Mouse (Mus musculus): ENCODE results near the gene Mpped2. TPM values are rescaled to one million over a fixed set of nuclear protein-coding genes. Genes with fewer than 3 reads are reported as not detected.

Mpped2 gene
- total and polyA plus RNA-seq, 3 experiments, result 0.04 to 0.10 TPM; not detected in 1

DNA sequence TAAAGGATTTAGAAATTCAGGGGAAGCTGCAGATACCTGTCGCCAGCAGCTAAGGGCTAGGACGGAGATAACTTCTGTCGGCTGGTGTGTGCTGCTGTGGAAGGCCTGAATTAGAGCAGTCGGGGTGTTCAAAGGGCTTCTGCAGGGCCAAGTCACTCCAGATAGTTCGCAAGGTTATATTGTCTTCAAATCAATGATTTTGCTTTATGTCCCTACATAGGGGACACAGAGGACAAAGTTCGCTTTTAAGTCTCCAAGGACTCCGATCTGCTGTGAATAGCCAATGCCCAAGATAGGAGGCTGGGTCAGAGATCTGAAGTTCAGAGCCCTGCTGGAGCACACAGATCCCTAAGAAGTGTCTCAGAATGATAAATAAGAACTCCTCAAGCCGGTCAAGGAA, 190.3 kb downstream of the Mpped2 start:
- Histone ChIP-seq H3K79me2 (ENCODE audit: control insufficient read depth, insufficient read depth, low read length, poor library complexity) (no peaks in the 10 kb centered on the region), H3K27ac (ENCODE audit: control insufficient read depth, low read depth, low read length) (no peak overlapping the region), H3K9me3 (replicated peaks; ENCODE audit: insufficient read depth, low read length) (no peaks in the 10 kb centered on the region), H3K27me3 (ENCODE audit: control insufficient read depth in 1 of 2, insufficient read depth in 2 of 2, low read length in 2 of 2) (no peaks in the 10 kb centered on the region), H3K4me1 (ENCODE audit: control insufficient read depth in 1 of 2, insufficient read depth in 2 of 2, low read length in 2 of 2) (no peaks in the 10 kb centered on the region), H3K9ac (ENCODE audit: control insufficient read depth, low read depth, low read length, poor library complexity, severe bottlenecking) (no peak overlapping the region), H3K4me3 (ENCODE audit: control insufficient read depth in 1 of 2, insufficient read depth in 1 of 2, low read depth in 2 of 2, low read length in 2 of 2) (no peak overlapping the region), H3K36me3 (ENCODE audit: control insufficient read depth in 1 of 2, insufficient read depth in 2 of 2, low read length in 2 of 2) (no peaks in the 10 kb centered on the region)
- no peak for DNase-seq (ENCODE audit: low read depth, low spot score)
- TF ChIP-seq MXI1 (IDR thresholded peaks at IDR 0.05; ENCODE audit: low read depth, low read length), result no peak
- TF ChIP-seq CHD1 (IDR thresholded peaks at IDR 0.05; ENCODE audit: low read depth, low read length), result no peak
- TF ChIP-seq TBP (IDR thresholded peaks at IDR 0.05; ENCODE audit: low read depth, low read length), result no peak

DNA sequence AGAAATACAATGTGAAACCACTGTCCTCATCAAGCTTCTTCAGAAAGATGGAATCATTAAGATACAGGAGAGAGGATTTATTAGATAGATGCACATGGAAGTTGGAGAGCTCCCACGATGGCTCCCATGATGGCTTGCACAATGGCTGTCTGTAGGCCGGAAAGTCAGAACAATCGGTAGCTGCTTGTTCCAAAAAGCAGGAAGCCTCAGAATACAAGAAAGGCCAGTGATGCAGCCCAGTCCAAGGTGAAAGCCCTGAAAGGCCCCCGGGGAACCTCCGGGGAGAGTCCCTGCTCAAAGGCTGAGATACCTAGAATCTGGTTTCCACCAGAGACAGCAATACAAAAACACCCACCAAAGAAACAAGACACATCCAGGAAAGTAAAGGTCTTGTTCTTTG, 195.1 kb downstream of the Mpped2 start:
- Histone ChIP-seq H3K9ac (ENCODE audit: control insufficient read depth, low read depth, low read length, poor library complexity, severe bottlenecking) (no peak overlapping the region), H3K4me3 (ENCODE audit: control insufficient read depth in 1 of 2, insufficient read depth in 1 of 2, low read depth in 2 of 2, low read length in 2 of 2) (no peak overlapping the region), H3K27ac (ENCODE audit: control insufficient read depth, low read depth, low read length) (no peak overlapping the region), H3K27me3 (ENCODE audit: control insufficient read depth in 1 of 2, insufficient read depth in 2 of 2, low read length in 2 of 2) (no peaks in the 10 kb centered on the region), H3K36me3 (ENCODE audit: control insufficient read depth in 1 of 2, insufficient read depth in 2 of 2, low read length in 2 of 2) (no peaks in the 10 kb centered on the region), H3K4me1 (ENCODE audit: control insufficient read depth in 1 of 2, insufficient read depth in 2 of 2, low read length in 2 of 2) (no peaks in the 10 kb centered on the region), H3K79me2 (ENCODE audit: control insufficient read depth, insufficient read depth, low read length, poor library complexity) (no peaks in the 10 kb centered on the region), H3K9me3 (replicated peaks; ENCODE audit: insufficient read depth, low read length) (no peaks in the 10 kb centered on the region)
- no peak for DNase-seq (ENCODE audit: low read depth, low spot score)
- TF ChIP-seq GABPA (IDR thresholded peaks at IDR 0.05; ENCODE audit: low read depth, low read length) (no peak), MAZ (IDR thresholded peaks at IDR 0.05; ENCODE audit: low read depth, low read length) (no peak), POLR2AphosphoS2 (IDR thresholded peaks at IDR 0.05; ENCODE audit: low read length) (no peak), ETS1 (IDR thresholded peaks at IDR 0.05; ENCODE audit: low read depth, low read length) (no peak), EP300 (IDR thresholded peaks at IDR 0.05; ENCODE audit: low read depth in 1 of 2, low read length in 2 of 2) (no peak), JUND (IDR thresholded peaks at IDR 0.05; ENCODE audit: low read depth, low read length) (no peak), MAX (IDR thresholded peaks at IDR 0.05; ENCODE audit: low read length) (no peak), E2F4 (IDR thresholded peaks at IDR 0.05; ENCODE audit: borderline replicate concordance, low read depth, low read length) (no peak), SMC3 (IDR thresholded peaks at IDR 0.05; ENCODE audit: low read depth, low read length) (no peak), HCFC1 (IDR thresholded peaks at IDR 0.05; ENCODE audit: low read depth, low read length) (no peak), USF2 (IDR thresholded peaks at IDR 0.05; ENCODE audit: borderline replicate concordance in 1 of 2, insufficient read depth in 1 of 2, low read depth in 1 of 2, low read length in 2 of 2) (no peak)

DNA sequence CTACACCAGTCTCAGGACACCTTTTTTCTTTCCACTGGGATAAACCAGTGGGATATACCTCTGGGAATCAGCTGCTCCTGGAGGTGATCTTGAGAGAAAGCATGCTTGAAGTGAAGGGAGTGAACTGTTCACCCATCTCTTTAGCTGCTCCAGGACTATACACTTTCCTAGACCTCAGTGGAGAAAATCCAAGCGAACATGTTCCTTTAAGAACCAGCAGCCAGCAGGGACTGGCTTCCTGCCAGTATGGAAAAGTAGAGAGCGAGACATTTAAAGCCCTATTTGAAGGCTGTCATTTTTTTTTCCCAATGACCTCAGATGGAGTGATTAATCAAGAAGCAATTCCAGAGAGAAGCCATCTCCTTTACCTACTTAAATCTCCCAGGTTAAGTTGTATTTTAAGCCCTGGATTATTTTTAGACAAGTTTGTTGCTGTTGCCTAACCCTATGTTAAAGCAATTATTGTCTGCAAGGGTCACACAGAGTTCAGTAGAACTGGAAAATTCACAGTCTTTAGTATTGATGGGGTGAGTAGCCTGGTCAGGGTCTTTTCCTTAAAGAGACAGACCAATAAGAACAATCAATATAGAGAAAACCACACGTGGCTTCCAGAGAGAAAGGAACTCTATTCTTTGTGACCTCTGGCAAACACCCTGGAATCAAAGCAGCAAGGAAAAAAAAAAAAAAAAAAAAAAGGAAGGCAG, 196.4 kb downstream of the Mpped2 start:
- Histone ChIP-seq H3K4me3 (ENCODE audit: control insufficient read depth in 1 of 2, insufficient read depth in 1 of 2, low read depth in 2 of 2, low read length in 2 of 2) (no peak overlapping the region), H3K9me3 (replicated peaks; ENCODE audit: insufficient read depth, low read length) (no peaks in the 10 kb centered on the region), H3K36me3 (ENCODE audit: control insufficient read depth in 1 of 2, insufficient read depth in 2 of 2, low read length in 2 of 2) (no peaks in the 10 kb centered on the region)
- TF ChIP-seq MAX (IDR thresholded peaks at IDR 0.05; ENCODE audit: low read length) (no peak), MYC (IDR thresholded peaks at IDR 0.05; ENCODE audit: low read depth, low read length) (no peak), NRF1 (IDR thresholded peaks at IDR 0.05; ENCODE audit: insufficient read depth, low read depth, low read length, poor library complexity, severe bottlenecking) (no peak), MEF2A (IDR thresholded peaks at IDR 0.05; ENCODE audit: extremely low read depth, insufficient replicate concordance, low read depth, low read length, poor library complexity, severe bottlenecking) (no peak), MXI1 (IDR thresholded peaks at IDR 0.05; ENCODE audit: low read depth, low read length) (no peak), NELFE (IDR thresholded peaks at IDR 0.05; ENCODE audit: low read depth, low read length) (no peak), POLR2AphosphoS5 (IDR thresholded peaks at IDR 0.05; ENCODE audit: borderline replicate concordance, low read depth, low read length) (no peak), ZNF384 (IDR thresholded peaks at IDR 0.05; ENCODE audit: low read depth, low read length) (no peak), SMC3 (IDR thresholded peaks at IDR 0.05; ENCODE audit: low read depth, low read length) (no peak), EP300 (IDR thresholded peaks at IDR 0.05; ENCODE audit: low read depth in 1 of 2, low read length in 2 of 2) (no peak), KAT2A (conservative IDR thresholded peaks at IDR 0.05; ENCODE audit: low read depth, low read length) (no peak), MAFK (IDR thresholded peaks at IDR 0.05; ENCODE audit: borderline replicate concordance, low read depth, low read length) (no peak), RCOR1 (IDR thresholded peaks at IDR 0.05; ENCODE audit: low read depth, low read length) (no peak), TCF12 (IDR thresholded peaks at IDR 0.05; ENCODE audit: low read depth, low read length) (no peak), JUND (IDR thresholded peaks at IDR 0.05; ENCODE audit: low read depth, low read length) (no peak), GATA1 (IDR thresholded peaks at IDR 0.05; ENCODE audit: low read depth, low read length) (no peak)

More for the DNA sequence above, 196.4 kb downstream of the Mpped2 start:
- H3K27me3 ChIP-seq (ENCODE audit: control insufficient read depth in 1 of 2, insufficient read depth in 2 of 2, low read length in 2 of 2), result no peaks in the 10 kb centered on the region
- H3K27ac ChIP-seq (ENCODE audit: control insufficient read depth, low read depth, low read length), result no peak overlapping the region
- no peaks in the 10 kb centered on the region for H3K4me1 ChIP-seq (ENCODE audit: control insufficient read depth in 1 of 2, insufficient read depth in 2 of 2, low read length in 2 of 2)
- no peaks in the 10 kb centered on the region for H3K79me2 ChIP-seq (ENCODE audit: control insufficient read depth, insufficient read depth, low read length, poor library complexity)
- no peak overlapping the region for H3K9ac ChIP-seq (ENCODE audit: control insufficient read depth, low read depth, low read length, poor library complexity, severe bottlenecking)
- DNase-seq (ENCODE audit: low read depth, low spot score), result no peak
